Mouse (Mus musculus): Measurements from ENCODE around the gene Vsig8.

The Vsig8 gene

GRCm38 (mm10) chr1:172593956-172594355, 38.2 kb downstream of the Vsig8 start:
- DNase-seq = no peak

GRCm38 (mm10) chr1:172594495-172594894, 38.8 kb downstream of the Vsig8 start:
- DNase-seq = peak; percentile 20

- DNase-seq = no peak
Measured at GRCm38 (mm10) chr1:172602326-172602725, 46.6 kb downstream of the Vsig8 start, which contains the start of gene Fcrl6. Fcrl6 (minus strand) TSS chr1:172602551.

DNA sequence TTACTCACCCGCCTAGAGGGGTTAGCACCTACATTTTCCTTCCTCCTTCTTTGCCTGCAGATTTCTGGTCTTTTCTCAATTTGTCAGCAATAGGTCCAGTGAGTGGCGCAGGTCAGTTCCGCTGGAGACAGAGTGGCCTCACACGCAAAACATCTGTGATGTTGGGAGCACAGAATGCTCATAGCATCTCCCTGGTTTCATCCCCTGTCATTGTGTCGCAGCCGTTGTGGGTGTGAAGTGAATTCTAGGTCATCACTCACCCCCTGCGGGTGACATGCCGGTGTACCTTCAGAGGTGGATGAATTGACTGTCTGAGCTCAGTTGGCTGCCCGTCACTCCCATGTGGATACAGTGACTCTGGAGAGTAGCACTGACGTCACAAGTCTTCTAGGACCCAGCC, 55.6 kb downstream of the Vsig8 start:
- DNase-seq = no peak

- DNase-seq = no peak
Measured at GRCm38 (mm10) chr1:172612745-172613144, 57.0 kb downstream of the Vsig8 start.
